Mouse (Mus musculus) fibroblast of lung, adult 2 months (primary cell): ENCODE data around the gene Gdf10.

Source experiments
- DNase-seq: peaks from one replicate; pipeline ENCODE4 v3.0.0-alpha.2; 2011; ENCODE audit warnings: low read depth

Gdf10 gene

GRCm38 (mm10) chr14:33939117-33939516 lies 15.7 kb downstream of the Gdf10 start:
- DNase-seq, result no peak

GRCm38 (mm10) chr14:33940739-33941138 lies 17.4 kb downstream of the Gdf10 start, which contains the start of gene Gdf2:
Gdf2 (plus strand) TSS chr14:33941039.
- no peak for DNase-seq

GRCm38 (mm10) chr14:33942222-33942621 lies 18.8 kb downstream of the Gdf10 start:
- DNase-seq, result no peak

- no peak for DNase-seq
Measured at GRCm38 (mm10) chr14:33946125-33946524, 22.7 kb downstream of the Gdf10 start.

- DNase-seq, result no peak
Measured at GRCm38 (mm10) chr14:33952233-33952981, 29.0 kb downstream of the Gdf10 start.

GRCm38 (mm10) chr14:33953761-33954160 lies 30.4 kb downstream of the Gdf10 start, which contains the start of gene Rbp3:
Rbp3 (plus strand) TSS chr14:33954003.
- DNase-seq, result no peak

GRCm38 (mm10) chr14:33956055-33956454 lies 32.7 kb downstream of the Gdf10 start:
- no peak for DNase-seq

- no peak for DNase-seq
Measured at GRCm38 (mm10) chr14:33958186-33958585, 34.8 kb downstream of the Gdf10 start.

- DNase-seq, result no peak
Measured at GRCm38 (mm10) chr14:33958841-33959240, 35.5 kb downstream of the Gdf10 start.

GRCm38 (mm10) chr14:33959341-33959740 lies 36.0 kb downstream of the Gdf10 start:
- DNase-seq, result peak; percentile 5

- no peak for DNase-seq
Measured at GRCm38 (mm10) chr14:33965675-33966074, 42.3 kb downstream of the Gdf10 start.

- no peak for DNase-seq
Measured at GRCm38 (mm10) chr14:33972679-33973078, 49.3 kb downstream of the Gdf10 start.

GRCm38 (mm10) chr14:33974752-33975151 lies 51.4 kb downstream of the Gdf10 start:
- DNase-seq, result no peak

- DNase-seq, result no peak
Measured at GRCm38 (mm10) chr14:33977748-33978147, 54.4 kb downstream of the Gdf10 start.

GRCm38 (mm10) chr14:33978604-33979059 lies 55.2 kb downstream of the Gdf10 start, which contains the start of gene Zfp488:
Zfp488 (minus strand) TSS chr14:33978764.
- no peak for DNase-seq
